Mouse (Mus musculus) midbrain, embryonic 10.5 days (tissue): ENCODE data around the gene Xpo6. TPM values are rescaled to one million over a fixed set of nuclear protein-coding genes. Genes with fewer than 3 reads are reported as not detected.
A peak's percentile ranks its signal among the peaks of the same experiment; 100 is the strongest.

Experiments
- DNase-seq: peaks from one replicate; pipeline ENCODE4 v3.0.0-alpha.2; 2017; ENCODE audit warnings: low spot score
- H3K27ac ChIP-seq: fragments of 300-500 bp; sonication (generic); replicated peaks from 2 replicates; pipeline ENCODE4 v1.5.1; 2016; ENCODE audit warnings: mild to moderate bottlenecking
- H3K27me3 ChIP-seq: fragments of 300-500 bp; sonication (generic); 2 replicates; pipeline ENCODE4 v1.6.1; 2016; ENCODE audit warnings: low read depth, mild to moderate bottlenecking; ENCODE audit not compliant: poor library complexity, severe bottlenecking
- H3K36me3 ChIP-seq: fragments of 300-500 bp; sonication (generic); 2 replicates; pipeline ENCODE4 v1.6.1; 2016; ENCODE audit warnings: mild to moderate bottlenecking, moderate library complexity
- H3K4me1 ChIP-seq: fragments of 300-500 bp; sonication (generic); 2 replicates; pipeline ENCODE4 v1.6.1; 2016
- H3K4me3 ChIP-seq: fragments of 300-500 bp; sonication (generic); 2 replicates; pipeline ENCODE4 v1.5.1; 2016; ENCODE audit warnings: mild to moderate bottlenecking, moderate library complexity
- H3K9me3 ChIP-seq: fragments of 300-500 bp; sonication (generic); replicated peaks from 2 replicates; pipeline ENCODE4 v1.6.1; 2016; ENCODE audit warnings: mild to moderate bottlenecking
- WGBS: fragments of 180-500 bp; shearing (Covaris S2); methylation state at CpG from one replicate; pipeline ENCODE4 v1.1.7; 2016; 5-methylcytosine and 5-hydroxymethylcytosine counted together
- polyA plus RNA-seq: library from polyadenylated mRNA; unstranded; fragments of >200 nt; fragmentation: Nextera tagmentation; extraction: Ambion mirVana; gene quantifications from 2 replicates; pipeline ENCODE4 v1.2.1, GENCODE M21; 2016

Gene Xpo6
- polyA plus RNA-seq, 1 experiment from 2014 or later: 65.7 TPM

DNA sequence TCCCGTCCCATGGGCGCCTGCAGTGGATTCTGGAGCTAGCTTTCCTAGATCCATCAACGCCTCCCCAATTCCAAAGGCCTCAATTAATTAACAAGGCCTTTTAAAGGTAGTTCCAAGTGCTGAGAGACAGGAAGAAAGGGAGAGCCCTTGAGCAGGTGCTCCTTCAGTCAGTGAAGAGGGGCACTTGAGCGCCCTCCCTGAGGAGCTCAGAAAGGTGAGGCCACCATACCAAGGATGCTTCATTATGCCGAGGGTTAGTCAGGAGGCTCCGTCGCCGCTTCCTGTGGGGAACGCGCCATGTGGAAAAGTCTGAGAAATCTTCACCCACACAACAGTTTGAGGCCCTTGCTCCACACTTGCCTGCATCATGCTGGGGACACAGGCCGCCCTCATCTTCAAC is 99.9 kb downstream of the Xpo6 start:
- no peak for DNase-seq
- H3K4me1 ChIP-seq: no peaks in the 10 kb centered on the region

DNA sequence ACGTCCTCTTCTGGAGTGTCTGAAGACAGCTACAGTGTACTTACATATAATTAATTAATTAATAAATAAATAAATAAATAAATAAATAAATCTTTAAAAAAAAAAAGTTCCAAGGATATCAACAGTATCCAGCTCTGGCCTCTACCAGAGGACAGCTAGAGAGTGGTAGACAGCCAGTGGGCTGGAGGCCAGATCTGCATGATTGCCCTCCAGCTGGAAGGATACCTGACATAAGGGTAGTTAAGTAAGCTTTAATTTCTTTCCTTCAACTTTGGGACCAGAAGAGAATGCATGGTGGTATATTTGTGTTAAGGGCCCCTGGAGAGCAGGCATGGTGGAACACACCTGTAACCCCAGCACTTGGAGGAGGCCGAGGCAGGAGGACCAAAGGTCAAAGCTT is 100.5 kb downstream of the Xpo6 start:
- no peaks in the 10 kb centered on the region for H3K4me1 ChIP-seq
- H3K36me3 ChIP-seq: peaks cover 88% of the 10 kb centered on the region
- no peaks in the 10 kb centered on the region for H3K27me3 ChIP-seq
- DNase-seq: no peak
- no peaks in the 10 kb centered on the region for H3K9me3 ChIP-seq
- no peak overlapping the region for H3K27ac ChIP-seq
- no peak overlapping the region for H3K4me3 ChIP-seq
- WGBS: 97% methylated on average over 2 of the region's 2 CpGs

More for the DNA sequence above, 99.9 kb downstream of the Xpo6 start:
- peaks cover 94% of the 10 kb centered on the region for H3K36me3 ChIP-seq
- no peak overlapping the region for H3K4me3 ChIP-seq
- H3K27ac ChIP-seq: no peak overlapping the region
- no peaks in the 10 kb centered on the region for H3K27me3 ChIP-seq
- H3K9me3 ChIP-seq: no peaks in the 10 kb centered on the region
- 96% methylated on average over 11 of the region's 11 CpGs for WGBS

DNA sequence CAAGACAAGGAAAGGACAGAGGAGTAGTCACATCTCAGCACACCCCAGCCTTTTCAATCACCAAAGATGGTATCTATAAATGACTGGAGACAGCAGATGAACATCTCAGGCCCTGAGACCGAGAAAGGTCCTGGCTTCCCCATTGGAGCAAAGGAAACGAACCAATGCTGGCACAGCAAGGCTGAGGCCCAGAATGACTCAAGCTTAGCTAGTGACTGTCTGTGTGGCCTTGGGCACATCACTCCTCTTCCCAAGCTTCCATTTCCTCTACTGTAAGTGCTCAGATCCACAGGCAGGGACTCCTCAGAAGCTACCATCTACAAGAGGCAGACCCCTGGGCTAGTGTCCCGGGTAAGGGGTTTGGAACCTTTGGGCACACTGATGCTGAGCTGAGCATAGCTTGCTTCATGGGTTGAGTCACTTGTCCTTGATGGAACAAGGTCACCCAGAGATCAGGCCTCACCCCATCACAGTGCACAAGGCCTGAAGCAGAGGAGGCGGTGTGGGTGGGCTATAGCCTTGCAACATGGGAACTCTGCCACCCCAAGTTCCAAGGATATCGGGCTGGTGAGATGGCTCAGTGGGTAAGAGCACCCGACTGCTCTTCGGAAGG is 101.0 kb downstream of the Xpo6 start:
- no peaks in the 10 kb centered on the region for H3K4me1 ChIP-seq
- H3K4me3 ChIP-seq: no peak overlapping the region
- WGBS: 95% methylated on average over 7 of the region's 7 CpGs

DNA sequence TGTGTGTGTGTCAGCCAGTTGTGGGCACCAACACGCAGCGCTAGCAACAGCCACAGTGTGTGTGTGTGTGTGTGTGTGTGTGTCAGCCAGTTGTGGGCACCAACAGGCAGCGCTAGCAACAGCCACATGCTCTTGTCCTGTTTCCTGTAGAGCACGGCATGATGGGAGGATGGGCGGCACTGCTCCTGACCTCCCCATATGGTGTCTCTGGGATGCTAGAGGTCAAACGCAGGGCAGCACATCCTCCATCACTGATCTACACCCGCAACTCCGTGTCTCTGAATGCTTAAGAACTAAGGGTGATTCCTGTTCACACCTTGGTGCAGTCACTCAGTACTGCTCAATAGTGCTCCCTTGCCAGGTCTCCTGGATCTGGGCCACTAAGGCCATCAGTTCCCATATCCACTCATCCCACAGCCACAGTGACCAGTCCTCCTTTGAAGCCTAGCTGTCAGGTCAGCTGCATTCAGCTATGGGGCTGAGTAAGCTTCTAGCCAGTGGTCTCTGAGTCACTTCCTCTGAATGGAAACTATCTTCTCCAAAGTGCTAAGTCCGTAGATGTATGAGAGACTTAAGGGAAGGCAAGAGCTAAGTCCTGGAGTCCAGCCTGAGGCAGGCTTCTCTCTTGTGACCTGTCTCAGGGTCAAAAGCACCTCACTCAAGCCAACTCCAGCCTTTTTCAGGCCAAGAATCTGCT is 102.9 kb downstream of the Xpo6 start:
- Histone ChIP-seq H3K36me3 (peaks cover 64% of the 10 kb centered on the region), H3K4me1 (0 out of 2 replicates have a peak, but pooled peaks cover 3% of the 10 kb centered on the region), H3K9me3 (no peaks in the 10 kb centered on the region), H3K27me3 (no peaks in the 10 kb centered on the region), H3K27ac (no peak overlapping the region), H3K4me3 (no peak overlapping the region)
- DNase-seq: no peak
- 93% methylated on average over 7 of the region's 9 CpGs for WGBS

More for the DNA sequence above, 101.0 kb downstream of the Xpo6 start:
- H3K27ac ChIP-seq: no peak overlapping the region
- H3K36me3 ChIP-seq: peaks cover 82% of the 10 kb centered on the region
- H3K9me3 ChIP-seq: no peaks in the 10 kb centered on the region
- H3K27me3 ChIP-seq: no peaks in the 10 kb centered on the region
- DNase-seq: no peak

DNA sequence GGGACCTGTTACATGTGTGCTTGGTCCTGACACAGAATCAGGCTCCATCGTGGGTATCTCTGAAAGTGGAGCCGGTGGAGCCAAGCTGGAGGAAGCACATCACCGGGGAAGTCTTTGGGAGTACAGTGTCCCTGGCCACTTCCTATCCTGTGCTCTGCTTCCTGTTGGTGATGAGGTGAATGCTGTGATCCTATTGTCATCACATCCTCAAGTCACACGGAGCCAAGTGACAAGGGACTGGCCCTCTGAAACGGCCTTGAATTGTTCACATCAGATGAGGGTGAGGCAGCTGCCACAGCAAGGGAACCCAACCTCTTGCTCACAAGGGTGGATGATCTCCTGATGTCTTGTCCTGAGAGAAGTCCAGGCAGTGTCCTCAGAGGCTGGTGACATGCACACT is 103.7 kb downstream of the Xpo6 start:
- no peak for DNase-seq
- H3K4me1 ChIP-seq: 0 out of 2 replicates have a peak, but pooled peaks cover 3% of the 10 kb centered on the region
- no peaks in the 10 kb centered on the region for H3K27me3 ChIP-seq
- no peaks in the 10 kb centered on the region for H3K9me3 ChIP-seq
- WGBS: 87% methylated on average over 5 of the region's 5 CpGs
- no peak overlapping the region for H3K4me3 ChIP-seq
- no peak overlapping the region for H3K27ac ChIP-seq
- H3K36me3 ChIP-seq: peaks cover 57% of the 10 kb centered on the region

DNA sequence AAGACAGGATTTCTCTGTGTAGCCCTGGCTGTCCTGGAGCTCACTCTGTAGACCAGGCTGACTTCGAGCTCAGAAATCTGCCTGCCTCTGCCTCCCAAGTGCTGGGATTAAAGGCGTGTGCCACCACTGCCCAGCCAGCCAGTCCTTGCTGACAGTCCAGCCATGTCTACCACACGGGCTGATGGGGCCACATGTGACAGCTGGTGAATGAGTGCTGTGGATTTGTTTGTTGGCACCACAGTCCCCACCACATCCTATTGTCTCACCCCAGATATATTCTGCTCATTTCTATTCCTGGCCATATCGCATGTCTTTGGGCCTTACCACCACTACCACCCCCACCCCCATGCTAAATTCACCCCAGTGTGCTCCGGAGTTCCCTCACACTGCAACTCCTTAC is 105.6 kb downstream of the Xpo6 start:
- Histone ChIP-seq H3K36me3 (peaks cover 38% of the 10 kb centered on the region), H3K4me3 (no peak overlapping the region), H3K27ac (no peak overlapping the region), H3K9me3 (peaks cover 5% of the 10 kb centered on the region; the same call in 1 of the 2 replicates), H3K4me1 (0 out of 2 replicates have a peak, but pooled peaks cover 3% of the 10 kb centered on the region), H3K27me3 (no peaks in the 10 kb centered on the region)
- no peak for DNase-seq
- 90% methylated on average over 5 of the region's 5 CpGs for WGBS

DNA sequence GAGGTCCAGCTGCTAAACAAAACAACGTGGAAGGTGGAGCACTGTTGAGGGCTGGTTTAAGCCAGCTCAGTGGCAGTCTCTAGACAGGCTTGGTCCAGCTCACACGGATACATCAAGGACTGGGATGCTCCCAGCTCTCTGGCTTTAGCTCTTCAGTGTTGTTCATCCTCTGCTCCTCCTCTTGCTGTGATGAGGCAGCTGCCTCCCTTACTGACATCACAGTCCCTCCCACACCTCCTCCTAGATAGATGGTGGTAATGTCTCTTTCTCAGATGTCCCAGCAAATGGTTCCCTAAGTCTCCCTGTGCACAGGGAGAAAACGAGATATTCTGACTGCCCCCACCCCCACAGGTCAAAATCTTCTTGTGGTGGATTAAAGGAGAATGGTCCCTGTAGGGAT is 107.1 kb downstream of the Xpo6 start:
- H3K27ac ChIP-seq: no peak overlapping the region
- DNase-seq: no peak
- WGBS: 38% methylated on average over 3 of the region's 3 CpGs
- H3K4me3 ChIP-seq: no peak overlapping the region
- no peaks in the 10 kb centered on the region for H3K27me3 ChIP-seq
- H3K36me3 ChIP-seq: peaks cover 25% of the 10 kb centered on the region
- 0 out of 2 replicates have a peak, but pooled peaks cover 3% of the 10 kb centered on the region for H3K4me1 ChIP-seq
- peaks cover 5% of the 10 kb centered on the region; the same call in 1 of the 2 replicates for H3K9me3 ChIP-seq

DNA sequence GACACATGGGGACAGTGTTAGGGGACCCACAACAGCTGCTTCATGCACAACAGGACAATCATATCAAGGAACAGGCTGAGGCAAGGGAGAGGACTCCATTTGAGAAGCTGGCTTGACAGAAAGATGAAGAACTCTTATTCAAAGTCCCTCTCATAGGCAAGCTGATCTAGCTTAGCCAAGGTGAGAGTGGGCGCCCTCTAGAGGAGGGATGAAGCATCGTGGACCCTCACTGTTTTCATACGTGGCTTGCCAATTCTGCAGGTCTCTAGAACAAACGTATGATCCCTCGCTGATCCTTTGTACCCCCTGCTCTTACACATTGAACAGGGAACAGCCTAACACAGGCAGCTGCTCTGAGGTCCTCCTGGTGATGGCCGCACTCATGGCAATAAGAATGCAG is 110.5 kb downstream of the Xpo6 start:
- H3K27ac ChIP-seq: no peak overlapping the region
- peaks cover 5% of the 10 kb centered on the region; the same call in 1 of the 2 replicates for H3K9me3 ChIP-seq
- WGBS: 20% methylated on average over 6 of the region's 6 CpGs
- H3K4me1 ChIP-seq: peaks cover 21% of the 10 kb centered on the region
- H3K36me3 ChIP-seq: no peaks in the 10 kb centered on the region
- peaks cover 20% of the 10 kb centered on the region for H3K27me3 ChIP-seq
- DNase-seq: peak; percentile 54
- H3K4me3 ChIP-seq: no peak overlapping the region

DNA sequence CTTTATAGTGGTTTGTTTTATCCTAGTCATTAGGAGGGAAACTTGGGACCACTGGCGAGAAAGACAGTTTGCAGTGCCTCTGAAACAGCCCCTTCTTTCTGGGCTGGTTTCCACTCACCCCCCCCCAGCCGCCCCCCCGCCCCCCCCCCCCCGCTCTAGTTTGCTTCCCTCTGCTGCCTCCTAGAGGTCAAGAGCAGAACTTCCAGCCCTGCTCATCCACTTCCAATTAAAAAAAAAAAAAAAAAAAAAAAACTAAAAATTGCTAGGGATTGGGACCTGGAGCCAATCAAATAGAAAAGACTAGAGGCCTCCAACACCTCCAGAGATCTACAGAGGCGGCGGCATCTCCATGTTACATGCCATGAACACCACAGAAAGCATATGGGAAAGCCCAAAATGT is 112.1 kb downstream of the Xpo6 start:
- WGBS: 17% methylated on average over 6 of the region's 6 CpGs
- Histone ChIP-seq H3K9me3 (peaks cover 5% of the 10 kb centered on the region; the same call in 1 of the 2 replicates), H3K4me1 (peaks cover 27% of the 10 kb centered on the region), H3K27ac (no peak overlapping the region), H3K4me3 (no peak overlapping the region), H3K27me3 (peaks cover 36% of the 10 kb centered on the region), H3K36me3 (no peaks in the 10 kb centered on the region)
- DNase-seq: no peak

DNA sequence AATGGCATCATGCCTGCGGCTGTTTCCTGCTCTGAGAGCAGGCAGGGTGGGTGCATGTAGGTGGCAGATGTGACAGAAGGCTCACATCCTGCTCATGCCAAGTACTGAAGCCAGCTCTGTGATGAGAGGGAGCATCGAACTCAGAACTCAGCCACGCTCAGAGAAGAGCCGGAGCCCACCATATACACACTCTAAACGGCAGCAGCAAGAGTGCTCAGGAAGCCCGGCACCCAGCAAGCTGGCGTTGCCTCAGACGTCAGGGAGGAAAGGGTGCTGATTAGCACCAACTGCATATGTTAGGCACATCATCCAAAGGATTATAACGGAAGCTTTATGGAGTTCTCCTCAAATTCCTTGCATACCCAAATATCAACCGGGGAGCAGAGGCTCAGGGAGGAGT is 112.7 kb downstream of the Xpo6 start:
- no peaks in the 10 kb centered on the region for H3K36me3 ChIP-seq
- H3K27ac ChIP-seq: no peak overlapping the region
- H3K27me3 ChIP-seq: peaks cover 42% of the 10 kb centered on the region
- no peak for DNase-seq
- H3K4me3 ChIP-seq: no peak overlapping the region
- 79% methylated on average over 10 of the region's 10 CpGs for WGBS
- peaks cover 5% of the 10 kb centered on the region; the same call in 1 of the 2 replicates for H3K9me3 ChIP-seq
- peaks cover 30% of the 10 kb centered on the region for H3K4me1 ChIP-seq

DNA sequence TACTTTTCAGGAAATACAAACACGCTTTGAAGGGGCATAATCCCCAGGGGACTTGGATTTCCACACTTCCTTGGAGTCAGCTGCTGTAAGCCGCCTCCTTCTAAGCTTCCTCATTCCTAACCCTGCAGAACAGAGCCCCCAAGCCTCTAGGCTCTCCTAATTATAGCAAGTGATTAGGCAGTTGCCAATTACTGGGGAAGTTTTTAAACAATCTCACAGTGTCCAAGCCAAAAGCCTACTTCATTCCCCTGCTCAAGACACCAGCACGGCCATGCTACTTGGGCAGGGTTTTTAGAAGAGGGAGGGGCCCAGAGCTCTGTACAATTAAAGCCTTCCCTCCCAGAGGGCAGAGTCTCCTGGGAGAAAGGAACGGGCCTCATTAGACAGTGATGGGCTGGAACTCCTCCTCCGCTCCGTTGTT is 114.0 kb downstream of the Xpo6 start:
- H3K27ac ChIP-seq: no peak overlapping the region
- H3K36me3 ChIP-seq: no peaks in the 10 kb centered on the region
- no peak overlapping the region for H3K4me3 ChIP-seq
- H3K9me3 ChIP-seq: peaks cover 3% of the 10 kb centered on the region; the same call in 1 of the 2 replicates
- H3K4me1 ChIP-seq: peaks cover 43% of the 10 kb centered on the region
- peaks cover 54% of the 10 kb centered on the region for H3K27me3 ChIP-seq
- 21% methylated on average over 6 of the region's 6 CpGs for WGBS
- DNase-seq: no peak

DNA sequence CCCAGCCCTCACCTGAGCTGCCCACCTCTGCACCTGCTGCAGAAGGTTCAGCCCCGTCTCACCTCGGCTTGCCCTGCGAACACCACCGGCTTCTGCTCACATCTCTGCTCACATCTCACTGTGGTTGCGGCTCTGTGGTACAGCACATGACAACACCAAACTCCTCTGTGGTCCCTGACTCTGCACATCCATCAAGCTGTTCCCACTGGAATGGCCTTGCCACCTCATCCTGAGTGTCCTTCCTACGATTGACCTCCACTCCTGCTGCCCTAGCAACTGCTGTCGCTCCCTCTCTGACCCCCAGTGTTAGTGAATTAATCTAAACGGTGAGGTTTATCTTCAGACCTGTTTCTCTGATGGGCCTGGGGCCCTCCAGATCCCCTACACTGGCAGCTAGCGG is 115.1 kb downstream of the Xpo6 start:
- H3K27ac ChIP-seq: no peak overlapping the region
- peaks cover 44% of the 10 kb centered on the region for H3K4me1 ChIP-seq
- 91% methylated on average over 9 of the region's 9 CpGs for WGBS
- no peaks in the 10 kb centered on the region for H3K9me3 ChIP-seq
- no peak for DNase-seq
- H3K36me3 ChIP-seq: no peaks in the 10 kb centered on the region
- peaks cover 66% of the 10 kb centered on the region for H3K27me3 ChIP-seq
- no peak overlapping the region for H3K4me3 ChIP-seq

DNA sequence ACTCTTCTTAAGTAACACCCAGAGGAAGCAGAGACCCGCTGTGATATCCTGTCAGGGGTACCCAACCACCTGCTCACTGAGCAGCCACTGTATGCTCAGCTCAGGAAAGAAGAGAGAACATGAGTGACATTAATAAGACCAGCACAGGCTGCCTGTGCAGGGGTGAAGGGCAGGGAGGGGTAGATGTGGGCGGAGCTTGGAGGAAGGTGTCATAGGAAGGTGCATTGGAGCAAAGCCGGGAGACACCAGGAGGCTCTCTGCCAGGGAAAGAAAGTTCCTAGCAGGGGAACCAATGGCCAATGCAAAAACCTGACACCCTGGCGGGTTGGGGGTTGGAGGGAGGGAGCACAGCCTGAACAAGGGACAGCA is 116.3 kb downstream of the Xpo6 start:
- 15% methylated on average over 4 of the region's 4 CpGs for WGBS
- Histone ChIP-seq H3K9me3 (no peaks in the 10 kb centered on the region), H3K4me3 (no peak overlapping the region), H3K27ac (no peak overlapping the region), H3K4me1 (peaks cover 44% of the 10 kb centered on the region), H3K27me3 (peaks cover 78% of the 10 kb centered on the region), H3K36me3 (no peaks in the 10 kb centered on the region)
- DNase-seq: no peak
